Mouse (Mus musculus) hindlimb bud, embryonic 11.5 days (tissue): ENCODE data around the gene Hmx3.

Experiments used
- DNase-seq: peaks from one replicate; pipeline ENCODE4 v3.0.0-alpha.2; 2012; ENCODE audit warnings: low read depth, low spot score; ENCODE audit errors: extremely low spot score

Gene Hmx3

DNA sequence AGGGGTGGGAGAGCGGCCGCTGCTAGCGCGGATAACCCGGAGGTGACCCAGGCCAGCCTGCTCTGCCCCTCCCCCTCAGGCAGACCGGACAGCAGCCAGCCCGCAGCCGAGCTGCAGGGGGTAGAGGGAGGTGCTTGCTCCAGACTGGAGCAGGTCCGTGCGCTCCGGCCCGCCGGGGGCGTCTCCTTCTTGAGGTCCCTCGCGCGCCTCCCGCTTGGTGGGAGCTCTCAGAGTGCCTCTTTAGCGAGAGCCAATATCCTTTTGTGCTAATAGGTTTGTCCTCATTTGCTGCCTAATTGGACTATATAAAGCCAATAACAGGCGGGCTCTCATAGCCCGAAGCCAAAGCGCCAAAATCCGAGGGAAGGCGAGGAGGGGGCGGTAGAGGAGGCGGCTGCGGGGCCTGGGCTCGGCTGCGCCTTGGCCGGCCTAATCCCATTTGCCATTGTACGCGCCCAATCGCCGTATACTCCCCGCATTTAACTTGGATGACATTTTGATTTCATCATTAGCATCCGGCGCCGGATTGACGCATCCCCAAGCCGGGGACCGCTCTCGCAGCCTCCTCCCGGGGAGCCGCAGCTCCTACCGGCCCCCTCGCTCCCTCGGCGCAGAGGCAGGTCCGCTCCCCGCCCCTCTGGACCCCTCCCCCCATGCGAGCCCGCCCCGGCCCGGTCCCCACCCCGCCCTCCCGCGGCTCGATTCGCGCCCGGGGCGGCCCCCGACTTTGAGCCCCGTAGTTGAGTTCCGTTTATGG is at the start of gene Hmx3:
Gene Hmx3 (plus strand): TSS at position 753 of the 757 bp plus-strand sequence.
- no peak for DNase-seq

- no peak for DNase-seq
Observed at GRCm38 (mm10) chr7:131503739-131504138, 38.9 kb upstream of the Hmx3 start.

DNA sequence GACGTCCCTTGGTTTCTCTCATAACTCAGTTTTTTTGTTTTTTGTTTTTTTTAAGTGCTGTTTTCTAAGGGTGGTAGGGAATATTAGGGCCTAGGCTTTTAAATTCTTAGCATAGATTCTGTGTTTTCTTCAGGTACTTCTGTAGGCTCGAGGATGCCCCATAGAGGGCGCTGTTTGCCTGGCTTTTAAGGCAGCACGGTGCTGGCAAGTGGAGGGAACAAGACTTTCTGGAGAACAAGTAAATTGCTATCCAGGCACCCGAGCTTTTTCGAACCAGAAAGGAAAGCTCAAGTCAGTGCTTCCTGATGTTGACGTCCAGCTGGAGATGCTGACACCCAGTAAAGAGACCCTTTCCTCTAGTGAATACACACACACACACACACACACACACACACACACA is 2.7 kb upstream of the Hmx3 start:
- DNase-seq = no peak

- DNase-seq = no peak
Observed at GRCm38 (mm10) chr7:131541184-131542114, 1.2 kb upstream of the Hmx3 start.

DNA sequence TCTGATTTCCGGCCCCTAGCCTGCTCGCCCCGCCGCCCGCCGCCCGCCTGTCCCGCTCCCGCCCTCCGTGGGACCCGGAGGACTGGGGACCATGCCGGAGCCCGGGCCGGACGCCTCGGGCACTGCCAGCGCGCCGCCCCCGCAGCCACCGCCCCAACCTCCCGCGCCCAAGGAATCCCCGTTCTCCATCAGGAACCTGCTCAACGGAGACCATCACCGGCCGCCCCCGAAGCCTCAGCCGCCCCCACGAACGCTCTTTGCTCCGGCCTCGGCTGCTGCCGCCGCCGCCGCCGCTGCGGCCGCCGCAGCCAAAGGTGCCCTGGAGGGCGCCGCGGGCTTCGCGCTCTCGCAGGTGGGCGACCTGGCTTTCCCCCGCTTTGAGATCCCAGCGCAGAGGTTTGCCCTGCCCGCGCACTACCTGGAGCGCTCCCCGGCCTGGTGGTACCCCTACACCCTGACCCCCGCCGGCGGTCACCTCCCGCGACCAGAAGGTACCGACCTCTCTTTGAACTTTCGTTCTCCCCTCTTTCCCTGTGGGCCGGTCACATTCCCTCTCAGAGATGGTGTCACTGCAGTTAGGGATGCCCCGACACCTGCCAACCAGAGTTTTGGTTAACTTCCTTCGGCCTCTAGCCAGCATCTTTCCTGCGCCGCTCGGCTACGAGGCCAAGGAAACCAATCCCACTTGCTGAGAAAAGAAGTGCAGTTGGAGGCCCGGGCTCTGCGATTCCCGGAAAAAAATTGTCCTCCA is 380 bp downstream of the Hmx3 start:
- DNase-seq = no peak

DNA sequence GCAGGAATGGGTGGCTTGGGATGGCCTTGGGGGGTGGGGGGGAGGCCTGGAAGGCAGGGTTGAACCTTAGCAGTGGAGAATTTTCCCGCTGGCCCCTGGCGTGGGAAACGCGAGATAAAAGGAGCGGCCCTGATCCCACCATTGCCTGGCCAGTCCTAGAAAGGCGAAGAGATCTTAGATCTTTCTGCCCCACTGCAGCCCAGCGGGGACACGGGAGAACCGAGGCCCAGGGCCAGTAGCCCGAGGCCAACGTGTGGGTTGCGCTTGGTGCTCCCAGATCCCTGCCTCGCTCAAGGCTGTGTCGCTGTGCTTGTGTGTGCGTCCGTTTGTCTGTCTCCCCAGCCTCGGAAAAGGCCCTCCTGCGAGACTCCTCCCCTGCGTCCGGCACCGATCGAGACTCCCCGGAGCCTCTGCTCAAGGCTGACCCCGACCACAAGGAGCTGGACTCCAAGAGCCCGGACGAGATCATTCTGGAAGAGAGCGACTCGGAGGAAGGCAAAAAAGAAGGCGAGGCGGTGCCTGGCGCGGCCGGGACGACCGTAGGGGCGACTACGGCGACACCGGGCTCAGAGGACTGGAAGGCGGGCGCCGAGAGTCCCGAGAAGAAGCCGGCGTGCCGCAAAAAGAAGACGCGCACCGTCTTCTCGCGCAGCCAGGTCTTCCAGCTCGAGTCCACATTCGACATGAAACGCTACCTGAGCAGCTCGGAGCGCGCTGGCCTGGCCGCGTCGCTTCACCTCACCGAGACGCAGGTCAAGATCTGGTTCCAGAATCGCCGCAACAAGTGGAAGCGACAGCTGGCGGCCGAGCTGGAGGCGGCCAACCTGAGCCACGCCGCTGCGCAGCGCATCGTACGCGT is 1.2 kb downstream of the Hmx3 start:
- no peak for DNase-seq

GRCm38 (mm10) chr7:131544871-131545270 is 2.2 kb downstream of the Hmx3 start:
- DNase-seq = no peak

DNA sequence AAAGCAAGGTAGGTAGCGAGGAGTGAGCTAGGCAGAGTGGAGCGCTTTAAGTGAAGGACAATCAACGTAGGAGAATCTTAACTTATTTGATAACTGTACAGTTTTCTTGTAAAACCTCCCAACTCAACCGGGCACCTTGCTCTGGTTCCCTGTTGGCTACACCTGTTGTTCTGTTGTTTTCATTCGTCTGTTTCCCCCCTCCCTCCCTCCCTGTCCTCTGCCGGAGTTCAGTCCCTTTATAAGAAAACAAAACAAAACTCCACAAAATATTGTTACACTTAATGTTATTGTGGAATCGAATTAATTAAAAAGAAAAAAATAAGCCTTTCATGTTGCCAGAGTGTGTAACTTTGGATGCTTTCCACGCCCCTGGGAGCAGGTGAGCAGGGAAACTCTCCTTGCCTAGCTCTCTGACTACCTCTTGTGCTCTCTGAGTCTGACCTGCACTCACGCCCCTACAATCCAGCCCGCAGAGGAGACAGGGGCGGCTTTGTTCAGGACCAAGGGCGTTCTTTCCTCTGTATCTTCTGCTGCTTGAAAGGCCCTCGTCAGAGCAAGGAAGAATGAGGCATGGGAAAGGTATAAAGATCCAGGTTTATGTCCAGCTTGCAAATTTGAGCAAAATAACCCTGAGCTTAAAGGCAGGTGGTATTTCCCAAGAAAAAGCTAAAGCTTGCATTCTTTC is 3.2 kb downstream of the Hmx3 start:
- DNase-seq = no peak

GRCm38 (mm10) chr7:131546423-131546822 is 3.8 kb downstream of the Hmx3 start:
- no peak for DNase-seq

GRCm38 (mm10) chr7:131547481-131547880 is 4.8 kb downstream of the Hmx3 start:
- DNase-seq = no peak

DNA sequence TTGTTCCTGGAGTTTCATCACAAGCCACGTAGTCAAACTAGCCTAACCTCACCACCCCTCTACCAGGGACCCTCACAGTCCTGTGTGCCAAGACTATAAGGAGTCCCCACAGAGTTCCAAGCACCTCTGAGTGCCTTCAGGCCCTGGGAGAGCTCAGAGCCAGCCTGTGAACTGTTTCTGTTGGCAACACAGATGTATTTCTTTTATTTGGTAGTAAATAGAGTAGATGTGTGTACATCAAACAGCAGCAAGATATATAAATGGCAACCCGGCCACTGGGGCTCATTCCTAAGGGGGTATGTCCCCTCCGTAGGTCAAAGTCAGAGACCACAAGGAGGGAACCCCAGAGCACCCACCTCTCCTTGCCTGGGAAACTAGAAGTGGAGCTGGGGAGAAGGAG is 5.8 kb downstream of the Hmx3 start, which contains the start of gene Hmx2:
Gene Hmx2 (plus strand): TSS at position 301 of the 400 bp plus-strand sequence.
- no peak for DNase-seq

- DNase-seq = no peak
Observed at GRCm38 (mm10) chr7:131551471-131551870, 8.8 kb downstream of the Hmx3 start.

GRCm38 (mm10) chr7:131551931-131552741 is 9.5 kb downstream of the Hmx3 start:
- DNase-seq = no peak

DNA sequence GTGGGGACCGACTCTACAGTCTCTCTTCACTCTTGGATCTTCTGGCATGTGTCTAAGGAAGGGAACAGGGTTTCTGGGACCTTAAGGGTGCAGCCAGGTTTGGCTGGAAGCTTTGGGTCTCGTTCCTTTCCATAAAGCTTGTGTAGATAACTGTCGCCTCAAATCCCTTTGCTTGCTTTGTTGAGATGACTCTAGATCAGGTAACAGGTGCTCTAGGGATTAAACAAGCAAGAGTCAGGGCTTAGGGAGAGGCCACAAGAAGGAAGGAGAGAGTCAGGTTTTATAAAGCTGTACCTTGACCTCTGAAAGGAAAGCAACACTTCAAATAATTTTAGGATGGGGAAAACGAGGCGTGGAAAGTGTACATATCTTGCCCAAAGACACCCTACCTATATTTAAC is 10.1 kb downstream of the Hmx3 start:
- no peak for DNase-seq

DNA sequence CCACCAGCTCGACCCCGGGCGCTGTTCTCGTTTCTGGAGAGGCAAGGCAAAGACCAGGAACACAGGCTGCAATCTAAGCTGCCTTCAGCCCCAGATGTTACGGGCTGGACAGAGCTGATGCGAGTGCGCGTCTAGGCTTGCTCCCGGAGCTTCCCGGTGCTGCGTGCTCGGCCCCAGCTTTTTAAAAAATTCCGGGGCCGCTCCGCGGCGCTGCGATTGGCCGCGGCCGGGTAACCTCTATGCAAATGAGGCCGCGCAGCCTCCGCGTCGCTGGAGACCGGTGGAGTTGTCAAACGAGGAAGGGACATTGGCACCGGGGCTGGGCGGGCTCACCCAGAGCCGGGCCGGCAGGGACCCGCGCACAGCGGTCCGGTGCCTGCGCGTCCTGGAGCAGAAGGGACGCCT is 11.1 kb downstream of the Hmx3 start:
- DNase-seq = no peak

DNA sequence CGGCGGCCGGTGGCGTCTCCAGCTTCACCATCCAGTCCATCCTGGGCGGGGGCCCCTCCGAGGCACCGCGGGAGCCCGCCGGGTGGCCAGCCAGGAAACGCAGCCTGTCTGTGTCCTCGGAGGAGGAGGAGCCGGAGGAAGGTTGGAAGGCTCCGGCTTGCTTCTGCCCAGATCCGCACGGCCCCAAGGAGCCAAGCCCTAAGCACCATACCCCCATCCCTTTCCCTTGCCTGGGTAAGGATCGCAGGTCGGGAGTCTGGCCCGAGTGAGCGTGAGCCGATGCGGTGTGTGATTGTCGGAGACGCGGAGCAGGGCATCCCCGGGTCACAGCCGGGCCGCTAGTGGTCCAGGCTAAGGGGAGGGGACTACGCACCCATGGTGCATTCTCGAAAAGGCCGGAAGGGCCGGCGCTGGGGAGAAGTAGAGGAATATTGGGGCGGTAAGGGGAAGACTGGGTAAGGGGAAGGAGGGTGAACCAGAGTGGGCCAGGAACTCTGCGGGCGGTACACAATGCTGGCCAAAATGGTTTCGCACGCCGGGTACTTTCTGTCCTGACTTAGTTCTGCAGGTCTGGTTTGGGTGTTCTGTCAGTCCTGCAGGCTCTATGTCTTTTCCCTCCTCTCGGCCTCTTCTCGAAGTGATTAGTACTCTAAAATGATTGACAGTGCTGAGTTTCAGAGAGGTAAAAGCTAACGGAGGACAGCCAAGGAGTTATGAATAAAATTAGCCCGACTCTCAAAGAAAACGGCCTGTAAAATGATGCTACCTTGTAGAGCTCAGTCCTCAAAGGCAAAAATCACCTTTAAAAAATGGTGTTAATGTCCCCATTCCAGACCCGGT is 11.9 kb downstream of the Hmx3 start:
- no peak for DNase-seq

GRCm38 (mm10) chr7:131555301-131556081 is 12.8 kb downstream of the Hmx3 start:
- DNase-seq = no peak
